Mouse (Mus musculus): ENCODE results near the gene Usp39.

- TF ChIP-seq EP300 (optimal IDR thresholded peaks at IDR 0.05) (no peak), CTCF (IDR thresholded peaks at IDR 0.05; ENCODE audit: low read depth) (peak; percentile 80)
Measured at GRCm38 (mm10) chr6:72283914-72284313, 61.1 kb downstream of the Usp39 start.

All from stomach, postnatal 0 days (tissue).